Mouse (Mus musculus) heart, embryonic 10.5 days (tissue): ENCODE data around the gene Per2. TPM values are rescaled to one million over a fixed set of nuclear protein-coding genes. Genes with fewer than 3 reads are reported as not detected.

Source experiments
- polyA plus RNA-seq: library from polyadenylated mRNA; unstranded; fragments of >200 nt; fragmentation: Nextera tagmentation; extraction: Ambion mirVana; gene quantifications from 2 replicates; pipeline ENCODE4 v1.2.1, GENCODE M21; 2016

The Per2 gene
- polyA plus RNA-seq, 1 experiment from 2014 or later = 4.9 TPM

Other genes with a start within 250 kb of the Per2 start
- gene Ube2f, start 209.0 kb downstream of the Per2 start, polyA plus RNA-seq = 76.9 and 82.8 TPM in 2 replicates
- gene Scly, start 161.0 kb downstream of the Per2 start, polyA plus RNA-seq = 21.2 and 21.9 TPM in 2 replicates
- gene Espnl, start 137.2 kb downstream of the Per2 start, polyA plus RNA-seq = 0.07 and 0.16 TPM in 2 replicates
- gene Klhl30, start 108.3 kb downstream of the Per2 start, polyA plus RNA-seq = 33.1 and 51.1 TPM in 2 replicates
- 2.2 TPM in 2 replicates for gene Erfe, start 92.9 kb downstream of the Per2 start, polyA plus RNA-seq
- 132 and 152 TPM in 2 replicates for gene Ilkap, start 60.5 kb downstream of the Per2 start, polyA plus RNA-seq
- 70.6 and 74.2 TPM in 2 replicates for gene Hes6, start 45.3 kb downstream of the Per2 start, polyA plus RNA-seq
- gene Traf3ip1, start 35.3 kb upstream of the Per2 start, polyA plus RNA-seq = 6.1 and 7.3 TPM in 2 replicates
- gene Asb1, start 81.2 kb upstream of the Per2 start, polyA plus RNA-seq = 9.0 and 11.1 TPM in 2 replicates